Mouse (Mus musculus): ENCODE results near the gene Gpnmb. TPM values are rescaled to one million over a fixed set of nuclear protein-coding genes. Genes with fewer than 3 reads are reported as not detected.

Gene Gpnmb
- total and polyA plus RNA-seq, 2 experiments from 2014 or later, result 1.6 to 1.8 TPM

DNA sequence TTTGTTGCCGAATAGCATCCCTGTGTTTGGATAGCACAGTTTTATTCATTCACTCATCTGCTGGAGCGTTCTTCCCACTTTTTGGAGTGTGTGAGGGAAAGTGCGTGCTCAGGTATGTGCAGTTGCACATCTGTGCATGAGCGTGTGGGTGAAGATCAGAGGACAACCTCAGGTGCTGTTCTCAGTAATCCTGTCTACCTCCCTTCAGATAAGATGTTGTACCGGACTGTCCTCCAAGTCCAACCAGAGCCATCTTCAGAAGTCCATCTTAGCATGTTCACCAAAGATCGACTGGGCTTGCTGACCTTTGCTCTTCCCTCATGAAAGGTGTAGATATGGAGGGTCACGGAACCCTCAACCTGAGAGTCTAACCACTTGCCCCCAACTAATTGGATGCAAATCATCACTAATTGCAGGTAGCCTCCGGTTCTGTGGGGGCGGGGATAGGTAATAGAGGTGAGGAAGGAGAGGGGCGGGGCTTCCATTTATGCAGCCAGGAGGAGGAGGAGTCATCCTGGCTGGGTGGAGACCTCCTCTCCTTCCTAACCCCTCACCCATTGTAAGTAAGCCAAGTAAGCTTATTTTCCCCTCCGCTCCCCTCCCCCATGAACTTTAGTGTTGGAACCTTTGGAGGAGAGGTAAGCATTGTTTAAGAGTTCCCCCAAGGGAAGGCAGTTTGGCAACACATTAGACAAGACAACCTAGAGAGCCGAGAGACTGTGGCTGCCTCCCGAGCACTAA, 27.8 kb upstream of the Gpnmb start:
- DNase-seq (no peak), ATAC-seq (no peak)
- H3K4me3 ChIP-seq (ENCODE audit: low read depth, low read length), result peak overlapping the region; percentile 30
- no peak for TF ChIP-seq CTCF (IDR thresholded peaks at IDR 0.05; ENCODE audit: low read depth)
- H3K9me3 ChIP-seq (ENCODE audit: low read length), result no peaks in the 10 kb centered on the region
- 17% methylated on average over 13 of the region's 13 CpGs for WGBS
- no peaks in the 10 kb centered on the region for H3K27me3 ChIP-seq (ENCODE audit: insufficient read depth, low read length)
- H3K36me3 ChIP-seq (ENCODE audit: insufficient read depth), result no peaks in the 10 kb centered on the region
- peak overlapping the region; percentile 58 for H3K4me2 ChIP-seq (ENCODE audit: low read depth)
- peak overlapping the region; percentile 31 for H3K9ac ChIP-seq
- 0 out of 2 replicates have a peak, but pooled peaks cover 4% of the 10 kb centered on the region for H3K4me1 ChIP-seq (ENCODE audit: insufficient read depth)
- no peak overlapping the region for H3K27ac ChIP-seq (ENCODE audit: low read depth, low read length)

- Histone ChIP-seq H3K36me3 (ENCODE audit: insufficient read depth) (no peaks in the 10 kb centered on the region), H3K4me2 (ENCODE audit: low read depth) (no peak overlapping the region), H3K9me3 (ENCODE audit: low read length) (no peaks in the 10 kb centered on the region), H3K27me3 (ENCODE audit: insufficient read depth, low read length) (no peaks in the 10 kb centered on the region), H3K4me1 (ENCODE audit: insufficient read depth) (0 out of 2 replicates have a peak, but pooled peaks cover 4% of the 10 kb centered on the region), H3K9ac (no peak overlapping the region), H3K27ac (ENCODE audit: low read depth, low read length) (no peak overlapping the region), H3K4me3 (ENCODE audit: low read depth, low read length) (no peak overlapping the region)
- DNase-seq, result no peak
- 11% methylated on average over 7 of the region's 7 CpGs for WGBS
- ATAC-seq, result no peak
- TF ChIP-seq CTCF (IDR thresholded peaks at IDR 0.05; ENCODE audit: low read depth), result no peak
These were observed 27.2 kb upstream of the Gpnmb start for GRCm38 (mm10) chr6:49009161-49009555.

DNA sequence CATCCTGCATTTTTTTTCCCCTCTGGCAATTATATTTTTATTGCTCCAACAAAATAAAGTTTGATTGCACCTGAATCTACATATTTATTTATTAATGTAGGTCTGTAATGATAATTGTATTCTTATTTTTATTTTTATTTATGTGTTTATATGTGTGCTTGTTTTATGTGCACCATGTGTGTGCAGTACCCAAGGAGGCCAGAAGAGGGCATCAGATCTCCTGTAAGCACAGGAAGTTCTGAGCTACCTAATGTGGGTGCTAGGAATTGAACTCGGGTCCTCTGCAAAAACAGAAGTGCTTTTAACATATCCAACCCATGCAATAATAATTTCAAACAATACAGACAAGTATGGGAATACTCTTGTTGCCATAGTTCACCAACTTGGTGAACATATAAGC, 26.7 kb upstream of the Gpnmb start:
- no peak for ATAC-seq

DNA sequence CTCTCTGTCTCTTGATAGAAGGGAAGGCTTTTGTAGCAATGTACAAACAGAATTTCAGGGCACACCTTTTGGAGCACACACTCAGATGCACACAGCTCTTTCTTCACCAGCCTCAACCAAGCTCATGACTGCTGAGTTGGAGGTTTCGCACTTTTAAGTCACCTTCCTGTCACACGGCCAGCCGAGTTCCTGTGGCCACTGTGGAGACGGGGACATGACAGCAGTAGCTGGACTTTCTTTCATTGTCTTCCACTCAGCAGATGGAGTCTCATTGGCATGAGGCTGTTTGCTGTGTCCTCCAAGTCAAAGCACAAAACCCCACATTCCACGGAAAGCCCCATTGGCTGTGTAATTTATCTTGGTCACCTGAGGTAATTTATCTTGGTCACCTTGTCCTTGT, 25.2 kb upstream of the Gpnmb start:
- H3K4me1 ChIP-seq (ENCODE audit: insufficient read depth), result 0 out of 2 replicates have a peak, but pooled peaks cover 4% of the 10 kb centered on the region
- H3K4me2 ChIP-seq (ENCODE audit: low read depth), result no peak overlapping the region
- TF ChIP-seq CTCF (IDR thresholded peaks at IDR 0.05; ENCODE audit: low read depth), result no peak
- no peak overlapping the region for H3K4me3 ChIP-seq (ENCODE audit: low read depth, low read length)
- ATAC-seq, result no peak
- no peaks in the 10 kb centered on the region for H3K9me3 ChIP-seq (ENCODE audit: low read length)
- H3K27ac ChIP-seq (ENCODE audit: low read depth, low read length), result no peak overlapping the region
- H3K36me3 ChIP-seq (ENCODE audit: insufficient read depth), result no peaks in the 10 kb centered on the region
- DNase-seq, result no peak
- 86% methylated on average over 5 of the region's 5 CpGs for WGBS
- no peaks in the 10 kb centered on the region for H3K27me3 ChIP-seq (ENCODE audit: insufficient read depth, low read length)
- H3K9ac ChIP-seq, result no peak overlapping the region

More for the DNA sequence above, 26.7 kb upstream of the Gpnmb start:
- H3K4me2 ChIP-seq (ENCODE audit: low read depth), result no peak overlapping the region
- H3K36me3 ChIP-seq (ENCODE audit: insufficient read depth), result no peaks in the 10 kb centered on the region
- no peaks in the 10 kb centered on the region for H3K27me3 ChIP-seq (ENCODE audit: insufficient read depth, low read length)
- H3K27ac ChIP-seq (ENCODE audit: low read depth, low read length), result no peak overlapping the region
- H3K4me1 ChIP-seq (ENCODE audit: insufficient read depth), result 0 out of 2 replicates have a peak, but pooled peaks cover 4% of the 10 kb centered on the region
- peak; percentile 35; the same call in 1 of the 2 replicates for TF ChIP-seq CTCF (IDR thresholded peaks at IDR 0.05; ENCODE audit: low read depth)
- no peak for DNase-seq
- H3K9ac ChIP-seq, result no peak overlapping the region
- no peak overlapping the region for H3K4me3 ChIP-seq (ENCODE audit: low read depth, low read length)
- 86% methylated on average over 1 of the region's 1 CpGs for WGBS
- no peaks in the 10 kb centered on the region for H3K9me3 ChIP-seq (ENCODE audit: low read length)

- 85% methylated on average over 4 of the region's 4 CpGs for WGBS
- H3K4me1 ChIP-seq (ENCODE audit: insufficient read depth), result 0 out of 2 replicates have a peak, but pooled peaks cover 4% of the 10 kb centered on the region
- no peak overlapping the region for H3K9ac ChIP-seq
- no peak overlapping the region for H3K4me3 ChIP-seq (ENCODE audit: low read depth, low read length)
- DNase-seq, result no peak
- no peaks in the 10 kb centered on the region for H3K36me3 ChIP-seq (ENCODE audit: insufficient read depth)
- no peak for ATAC-seq
- TF ChIP-seq CTCF (IDR thresholded peaks at IDR 0.05; ENCODE audit: low read depth), result no peak
- H3K27ac ChIP-seq (ENCODE audit: low read depth, low read length), result no peak overlapping the region
- H3K27me3 ChIP-seq (ENCODE audit: insufficient read depth, low read length), result no peaks in the 10 kb centered on the region
- H3K4me2 ChIP-seq (ENCODE audit: low read depth), result no peak overlapping the region
- H3K9me3 ChIP-seq (ENCODE audit: low read length), result no peaks in the 10 kb centered on the region
These were observed 23.3 kb upstream of the Gpnmb start for GRCm38 (mm10) chr6:49013023-49013422.

- ATAC-seq, result no peak
- H3K9ac ChIP-seq, result no peak overlapping the region
- H3K9me3 ChIP-seq (ENCODE audit: low read length), result no peaks in the 10 kb centered on the region
- 0 out of 2 replicates have a peak, but pooled peaks cover 3% of the 10 kb centered on the region for H3K4me1 ChIP-seq (ENCODE audit: insufficient read depth)
- no peaks in the 10 kb centered on the region for H3K36me3 ChIP-seq (ENCODE audit: insufficient read depth)
- 84% methylated on average over 3 of the region's 3 CpGs for WGBS
- H3K27ac ChIP-seq (ENCODE audit: low read depth, low read length), result no peak overlapping the region
- no peak for TF ChIP-seq CTCF (IDR thresholded peaks at IDR 0.05; ENCODE audit: low read depth)
- H3K4me3 ChIP-seq (ENCODE audit: low read depth, low read length), result no peak overlapping the region
- H3K27me3 ChIP-seq (ENCODE audit: insufficient read depth, low read length), result no peaks in the 10 kb centered on the region
- H3K4me2 ChIP-seq (ENCODE audit: low read depth), result no peak overlapping the region
- no peak for DNase-seq
These were observed 22.9 kb upstream of the Gpnmb start for GRCm38 (mm10) chr6:49013458-49013857.

DNA sequence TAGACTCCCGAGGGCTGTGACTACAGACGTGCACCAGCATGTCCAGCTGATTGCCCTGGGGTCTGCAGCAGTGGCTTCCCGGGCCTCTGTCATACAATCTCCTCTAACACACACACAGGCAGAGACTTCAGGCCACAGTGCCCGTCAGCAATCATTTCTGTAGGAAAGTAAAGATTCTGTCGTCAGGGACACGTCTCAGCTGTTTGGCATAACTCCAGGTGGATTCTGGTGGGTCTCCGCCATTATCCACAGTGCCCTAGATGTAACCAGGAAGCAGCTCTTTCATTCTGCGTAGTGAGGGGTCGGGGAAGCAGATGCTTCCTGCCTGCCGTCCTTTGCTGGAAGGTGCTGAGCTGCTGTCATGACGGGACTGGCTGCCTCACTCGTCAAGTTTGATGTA, 19.2 kb upstream of the Gpnmb start:
- H3K9ac ChIP-seq, result no peak overlapping the region
- no peaks in the 10 kb centered on the region for H3K36me3 ChIP-seq (ENCODE audit: insufficient read depth)
- H3K4me3 ChIP-seq (ENCODE audit: low read depth, low read length), result no peak overlapping the region
- 66% methylated on average over 12 of the region's 12 CpGs for WGBS
- TF ChIP-seq CTCF (IDR thresholded peaks at IDR 0.05; ENCODE audit: low read depth), result no peak
- H3K27ac ChIP-seq (ENCODE audit: low read depth, low read length), result no peak overlapping the region
- no peaks in the 10 kb centered on the region for H3K9me3 ChIP-seq (ENCODE audit: low read length)
- no peak for DNase-seq
- no peaks in the 10 kb centered on the region for H3K27me3 ChIP-seq (ENCODE audit: insufficient read depth, low read length)
- ATAC-seq, result no peak
- no peak overlapping the region for H3K4me2 ChIP-seq (ENCODE audit: low read depth)
- H3K4me1 ChIP-seq (ENCODE audit: insufficient read depth), result no peaks in the 10 kb centered on the region
